Mouse (Mus musculus) bone marrow macrophage, adult 2 months (primary cell): ENCODE measurements around the gene Tenm4.

Source experiments
- CTCF ChIP-seq: IDR thresholded peaks from 2 replicates; pipeline ENCODE4 v1.5.1; 2012; ENCODE audit warnings: low read depth, mild to moderate bottlenecking, low read length, moderate library complexity
- POLR2A ChIP-seq: IDR thresholded peaks from 2 replicates; pipeline ENCODE4 v1.6.1; 2012; ENCODE audit warnings: mild to moderate bottlenecking, low read depth, low read length, borderline replicate concordance

GRCm38 (mm10) chr7:96657101-96657830 lies 486.2 kb downstream of the Tenm4 start:
- TF ChIP-seq POLR2A (no peak), CTCF (no peak)
